Mouse (Mus musculus) testis, adult 2 months (tissue): ENCODE data around the gene Rps10.

Experiments used
- CTCF ChIP-seq: fragments of 200-500 bp; IDR thresholded peaks from 2 replicates; pipeline ENCODE4 v1.5.1; 2012; ENCODE audit warnings: low read depth, mild to moderate bottlenecking, inconsistent platforms, low read length, moderate library complexity; ENCODE audit not compliant: control insufficient read depth, insufficient read depth, insufficient replicate concordance
- POLR2A ChIP-seq: fragments of 200-500 bp; IDR thresholded peaks from 2 replicates; pipeline ENCODE4 v1.6.1; 2012; ENCODE audit warnings: low read depth, mild to moderate bottlenecking, inconsistent platforms, low read length, moderate library complexity; ENCODE audit not compliant: control insufficient read depth

DNA sequence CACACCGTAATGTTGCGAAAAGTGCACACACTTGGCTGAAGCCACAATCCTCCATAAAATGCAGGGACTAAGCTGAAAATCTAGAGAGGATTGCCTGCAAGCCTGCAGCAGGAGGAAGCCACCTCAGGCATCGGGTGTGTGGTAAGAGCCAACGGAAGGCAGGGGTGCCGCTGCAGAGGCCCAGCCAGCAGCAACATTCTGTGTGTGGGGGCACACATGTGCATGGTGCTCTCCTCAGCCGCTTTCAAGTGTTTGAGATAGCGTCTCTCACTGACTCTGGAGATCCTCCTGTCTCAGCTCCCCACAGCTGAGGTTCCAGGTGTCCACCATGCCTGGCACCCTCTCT is 43.9 kb downstream of the Rps10 start:
- TF ChIP-seq POLR2A = no peak
- no peak for TF ChIP-seq CTCF
